Mouse (Mus musculus) central nervous system, embryonic 18 days (tissue): ENCODE data around the gene Crym. TPM values are rescaled to one million over a fixed set of nuclear protein-coding genes. Genes with fewer than 3 reads are reported as not detected.

Experiments
- polyA plus RNA-seq: library from polyadenylated mRNA; depleted of rRNA; stranded (reverse); fragments of >200 nt; gene quantifications from 2 replicates; pipeline ENCODE4 v1.2.3, GENCODE M21; 2012; rRNA removed

Gene Crym
- polyA plus RNA-seq: 66.0 and 84.8 TPM in 2 replicates

DNA sequence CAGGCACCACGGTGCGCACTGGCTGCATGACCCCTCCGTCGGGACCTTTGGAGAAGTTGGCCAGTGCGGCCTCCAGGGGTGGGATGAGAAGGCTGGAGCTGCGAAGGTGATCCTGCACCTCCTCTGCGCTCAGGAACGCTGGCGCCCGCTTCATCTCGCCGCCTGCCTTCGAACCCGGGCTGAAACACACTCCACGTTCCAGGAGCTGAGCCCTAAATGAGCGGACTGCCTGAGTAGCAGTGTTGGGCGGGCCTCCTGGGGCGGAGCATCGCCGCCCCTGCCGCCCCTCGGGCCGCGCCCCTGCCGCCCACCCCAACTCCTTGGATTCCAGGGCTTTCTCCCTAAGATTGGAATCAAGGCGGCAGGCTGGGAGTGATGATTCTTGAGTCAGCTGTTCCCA, at the start of gene Crym:
Crym (minus strand) TSS at position 341 of the 400 bp plus-strand sequence.

GRCm38 (mm10) chr7:120203789-120204188, 1.9 kb upstream of the Crym start, which contains the start of gene Abca14:
Gene Abca14 (plus strand): TSS chr7:120203961.

GRCm38 (mm10) chr7:120173603-120174244, 28.2 kb downstream of the Crym start, which contains the start of gene Anks4b:
Gene Anks4b (plus strand): TSS chr7:120173858.

DNA sequence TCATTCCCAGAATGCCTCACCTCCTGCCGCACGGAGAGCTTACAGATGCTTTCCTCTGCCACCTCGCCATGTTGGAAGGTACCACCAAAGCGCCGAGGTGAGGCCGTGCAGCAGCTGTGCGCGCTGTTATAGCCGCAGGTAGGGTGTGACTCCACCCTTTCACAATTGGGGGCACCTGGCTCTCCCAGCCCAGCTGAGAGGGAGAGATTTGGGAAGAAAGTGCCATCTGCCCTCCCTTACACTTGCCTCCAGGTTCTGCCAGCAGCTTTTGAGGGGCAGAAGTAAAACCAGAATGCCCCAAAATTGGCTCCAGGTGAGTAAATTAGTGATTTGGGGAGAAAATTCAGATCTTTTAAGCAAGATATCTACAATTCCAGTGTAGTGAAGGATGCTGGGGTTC, 56.7 kb downstream of the Crym start, which contains the start of gene Zp2:
Zp2 (minus strand) TSS at position 101 of the 400 bp plus-strand sequence.

Other genes with a start within 250 kb of the Crym start
- gene Dnah3, start 106.8 kb downstream of the Crym start, polyA plus RNA-seq: 0.10 and 0.27 TPM in 2 replicates
- gene Tmem159, start 99.8 kb downstream of the Crym start, polyA plus RNA-seq: 7.0 and 7.6 TPM in 2 replicates
- 0.19 and 0.21 TPM in 2 replicates for gene Zp2, start 56.8 kb downstream of the Crym start, polyA plus RNA-seq
- 0.01 and 0.04 TPM in 2 replicates for gene Anks4b, start 28.3 kb downstream of the Crym start, polyA plus RNA-seq
- gene Abca14, start 1.9 kb upstream of the Crym start, polyA plus RNA-seq: not detected in 2 replicates
- not detected in 2 replicates for gene Abca15, start 126.6 kb upstream of the Crym start, polyA plus RNA-seq
- not detected in 2 replicates for gene Abca16, start 207.5 kb upstream of the Crym start, polyA plus RNA-seq